Mouse (Mus musculus) thymus, postnatal 25 days (tissue): ENCODE results near the gene Polr2g.
A peak's percentile ranks its signal among the peaks of the same experiment; 100 is the strongest.

ENCODE experiments used
- DNase-seq: peaks from one replicate; pipeline ENCODE4 v3.0.0; 2022

Polr2g gene

GRCm38 (mm10) chr19:8817001-8817400 lies 18.6 kb upstream of the Polr2g start:
- DNase-seq: no peak

GRCm38 (mm10) chr19:8815812-8816211 lies 17.4 kb upstream of the Polr2g start:
- DNase-seq: no peak

GRCm38 (mm10) chr19:8806810-8807209 lies 8.4 kb upstream of the Polr2g start:
- DNase-seq: no peak

GRCm38 (mm10) chr19:8803879-8804660 lies 5.7 kb upstream of the Polr2g start:
- DNase-seq: no peak

GRCm38 (mm10) chr19:8803204-8803780 lies 4.9 kb upstream of the Polr2g start:
- DNase-seq: no peak

- DNase-seq: peak; percentile 91
Observed at GRCm38 (mm10) chr19:8802130-8802821, 3.9 kb upstream of the Polr2g start, which contains the start of gene Zbtb3. Gene Zbtb3 (plus strand): TSS chr19:8802555.

- DNase-seq: no peak
Observed at GRCm38 (mm10) chr19:8798947-8799315, 554 bp upstream of the Polr2g start.

GRCm38 (mm10) chr19:8790171-8790570 lies 8.2 kb downstream of the Polr2g start:
- DNase-seq: no peak

GRCm38 (mm10) chr19:8789171-8789570 lies 9.2 kb downstream of the Polr2g start:
- no peak for DNase-seq

GRCm38 (mm10) chr19:8788521-8788920 lies 9.9 kb downstream of the Polr2g start:
- no peak for DNase-seq

GRCm38 (mm10) chr19:8786008-8786781 lies 12.2 kb downstream of the Polr2g start, which contains the start of gene Taf6l:
Gene Taf6l (minus strand): TSS chr19:8786417.
- peak; percentile 91 for DNase-seq

GRCm38 (mm10) chr19:8774951-8775421 lies 23.4 kb downstream of the Polr2g start:
- peak; percentile 42 for DNase-seq

GRCm38 (mm10) chr19:8774086-8774835 lies 24.1 kb downstream of the Polr2g start, which contains the start of gene Tmem179b:
Gene Tmem179b (minus strand): TSS chr19:8774467.
- DNase-seq: peak; percentile 98

GRCm38 (mm10) chr19:8773409-8773808 lies 25.0 kb downstream of the Polr2g start:
- no peak for DNase-seq

GRCm38 (mm10) chr19:8772996-8773395 lies 25.4 kb downstream of the Polr2g start:
- DNase-seq: no peak

GRCm38 (mm10) chr19:8770567-8771270 lies 27.7 kb downstream of the Polr2g start, which contains the start of gene Tmem223:
Gene Tmem223 (plus strand): TSS chr19:8770996.
- DNase-seq: peak; percentile 86

- no peak for DNase-seq
Observed at GRCm38 (mm10) chr19:8765562-8765961, 32.8 kb downstream of the Polr2g start.

GRCm38 (mm10) chr19:8763276-8763675 lies 35.1 kb downstream of the Polr2g start:
- DNase-seq: no peak

- peak; percentile 25 for DNase-seq
Observed at GRCm38 (mm10) chr19:8760757-8761156, 37.6 kb downstream of the Polr2g start.

- DNase-seq: no peak
Observed at GRCm38 (mm10) chr19:8758899-8759298, 39.5 kb downstream of the Polr2g start.

GRCm38 (mm10) chr19:8757471-8757998 lies 40.8 kb downstream of the Polr2g start:
- no peak for DNase-seq
